Mouse (Mus musculus) erythroblast, embryonic 14.5 days (primary cell): Measurements from ENCODE around the gene Hgfac.

Source experiments
- GATA1 ChIP-seq: IDR thresholded peaks from 2 replicates; pipeline ENCODE4 v1.6.1; 2012; ENCODE audit warnings: low read length, inconsistent platforms, mixed read lengths
- TAL1 ChIP-seq: IDR thresholded peaks from 3 replicates; pipeline ENCODE4 v1.6.1; 2012; ENCODE audit warnings: low read length, inconsistent platforms, mixed read lengths

- TF ChIP-seq GATA1 (no peak), TAL1 (no peak)
Observed at GRCm38 (mm10) chr5:35029755-35030154, 11.6 kb upstream of the Hgfac start.
